10 mouse cellular contexts compared by ENCODE assay signal in genomic region chr14:75565534-75566140, GRCm38 (mm10). TPM values are rescaled to one million over a fixed set of nuclear protein-coding genes. Genes with fewer than 3 reads are reported as not detected.
DNase-seq lines count a peak whose midpoint lies in the region; ATAC-seq lines count a peak whose summit lies in the region.
"Had no signal": no experiment of that assay in that cellular context is flagged by ENCODE, and none has a peak within 500 bp of the region (broad histone marks: within the 10 kb centered on the region; RNA-seq: fewer than 3 reads in every experiment).

No protein-coding gene starts in this region.

- peak; percentile 49 to 52 for DNase-seq in heart, adult 18-20 months
- peak; percentile 96 to 97 for DNase-seq in cerebellum, postnatal 14 days
- peak; percentile 55 to 61 for DNase-seq in heart, postnatal 10 days
- DNase-seq in layer of hippocampus, adult 18-20 months (ENCODE audit: low spot score in 2 of 2) = peak; percentile 32 to 53
- peak; percentile 66 for DNase-seq in right cerebral cortex, postnatal 4 days
- DNase-seq in thymus, postnatal 0 days (ENCODE audit: low spot score) = no peak

- no peak overlapping the region for H3K4me3 ChIP-seq in heart, embryonic 11.5 days (ENCODE audit: low read depth, low read length)
- H3K4me3 ChIP-seq: limb, embryonic 13.5 days had no signal

- 0 out of 2 replicates have a peak, but pooled peaks cover under 1% of the 10 kb centered on the region for H3K4me1 ChIP-seq in heart, embryonic 11.5 days (ENCODE audit: control insufficient read depth, insufficient read depth, low read length)

- H3K27ac ChIP-seq in heart, embryonic 11.5 days (ENCODE audit: low read depth, low read length) = no peak overlapping the region
- H3K27ac ChIP-seq: limb, embryonic 13.5 days had no signal

- no peaks in the 10 kb centered on the region for H3K9me3 ChIP-seq in heart, embryonic 11.5 days (replicated peaks; ENCODE audit: control insufficient read depth, low read length)
- H3K9me3 ChIP-seq: limb, embryonic 13.5 days had no signal

- H3K9ac ChIP-seq in heart, embryonic 11.5 days (ENCODE audit: low read depth, low read length) = no peak overlapping the region
- H3K9ac ChIP-seq: limb, embryonic 13.5 days had no signal

- ATAC-seq in heart, embryonic 11.5 days (replicated peaks; ENCODE audit: insufficient number of reproducible peaks, low FRiP score, low TSS enrichment) = no peak
- ATAC-seq in megakaryocyte-erythroid progenitor cell, adult 5-6 weeks (replicated peaks; ENCODE audit: low FRiP score, low TSS enrichment, poor library complexity, severe bottlenecking) = 0 out of 2 replicates have a peak, but pooled peaks have one; percentile 23

- H3K27me3 ChIP-seq in heart, embryonic 11.5 days (ENCODE audit: control insufficient read depth, insufficient read depth, low read length) = no peaks in the 10 kb centered on the region
- H3K27me3 ChIP-seq: limb, embryonic 13.5 days had no signal

- WGBS in heart, embryonic 11.5 days (ENCODE audit: insufficient replicate concordance) = 64% methylated on average over 14 of the region's 14 CpGs

- no peaks in the 10 kb centered on the region for H3K36me3 ChIP-seq in heart, embryonic 11.5 days (ENCODE audit: control insufficient read depth, insufficient read depth, low read length)
- H3K36me3 ChIP-seq: limb, embryonic 13.5 days had no signal

- intact Hi-C loops in heart, postnatal 10 days (cut with DNase I) = no loop called here

- H3K4me2 ChIP-seq in heart, embryonic 11.5 days = no peak overlapping the region
- H3K4me2 ChIP-seq: limb, embryonic 13.5 days had no signal

RNA-seq across cellular contexts. Expression of gene Spert, which starts 27.3 kb away (rescaled TPM):
- not detected for total RNA-seq in heart, adult 18-20 months (2021)
- not detected in 2 replicates for polyA plus RNA-seq in heart, embryonic 11.5 days (2014; fragmentation: Nextera tagmentation; extraction: Ambion mirVana)
- not detected for total RNA-seq in heart, postnatal 10 days (2021)
- total RNA-seq in layer of hippocampus, adult 18-20 months (2021) = not detected
- total RNA-seq in megakaryocyte-erythroid progenitor cell, adult 5-6 weeks (2014; fragmentation: Nextera tagmentation) = not detected in 2 replicates
- not detected in 2 replicates for total RNA-seq in megakaryocyte-erythroid progenitor cell, adult 5-6 weeks (2017)
- polyA plus RNA-seq in thymus, postnatal 0 days (2015; fragmentation: Nextera tagmentation; extraction: Ambion mirVana) = not detected in 2 replicates
- total RNA-seq: common myeloid progenitor, adult 5-6 weeks had no signal
- polyA plus RNA-seq: limb, embryonic 13.5 days had no signal
